Mouse (Mus musculus) stomach, embryonic 14.5 days (tissue): Measurements from ENCODE around the gene Dupd1. TPM values are rescaled to one million over a fixed set of nuclear protein-coding genes. Genes with fewer than 3 reads are reported as not detected.

ENCODE experiments used
- ATAC-seq: fragments of 200-750 bp; cut with Nextera tagmentation; 2 replicates; pipeline ENCODE4 v1.8.0; 2017; ENCODE audit warnings: low read depth, moderate TSS enrichment; ENCODE audit not compliant: insufficient number of reproducible peaks, insufficient read depth, low FRiP score
- H3K27ac ChIP-seq: fragments of 300-500 bp; sonication (generic); 2 replicates; pipeline ENCODE4 v1.5.1; 2014; ENCODE audit warnings: mild to moderate bottlenecking, low read length, moderate library complexity, mixed read lengths
- H3K27me3 ChIP-seq: fragments of 300-500 bp; sonication (generic); 2 replicates; pipeline ENCODE4 v1.6.1; 2014; ENCODE audit warnings: low read length, control low read depth, mixed read lengths; ENCODE audit not compliant: control insufficient read depth, insufficient read depth
- H3K36me3 ChIP-seq: fragments of 300-500 bp; sonication (generic); 2 replicates; pipeline ENCODE4 v1.6.1; 2014; ENCODE audit warnings: mild to moderate bottlenecking, control low read depth, low read length, moderate library complexity, mixed read lengths; ENCODE audit not compliant: control insufficient read depth, insufficient read depth
- H3K4me1 ChIP-seq: fragments of 300-500 bp; sonication (generic); 2 replicates; pipeline ENCODE4 v1.6.1; 2014; ENCODE audit warnings: low read length, control low read depth, mixed read lengths; ENCODE audit not compliant: control insufficient read depth, insufficient read depth
- H3K4me2 ChIP-seq: fragments of 300-500 bp; sonication (generic); replicated peaks from 2 replicates; pipeline ENCODE4 v1.6.1; 2014; ENCODE audit warnings: low read depth, low read length, control low read depth
- H3K4me3 ChIP-seq: fragments of 300-500 bp; sonication (generic); 2 replicates; pipeline ENCODE4 v1.5.1; 2014; ENCODE audit warnings: low read depth, low read length, control low read depth
- H3K9ac ChIP-seq: fragments of 300-500 bp; sonication (generic); replicated peaks from 2 replicates; pipeline ENCODE4 v1.6.1; 2014; ENCODE audit warnings: low read depth, mild to moderate bottlenecking, control low read depth, low read length, moderate library complexity, mixed read lengths
- H3K9me3 ChIP-seq: fragments of 300-500 bp; sonication (generic); 2 replicates; pipeline ENCODE4 v1.6.1; 2016; ENCODE audit warnings: low read depth, low read length, control low read depth; ENCODE audit not compliant: control insufficient read depth
- WGBS: fragments of 180-500 bp; shearing (Covaris S2); extraction: QIAGEN DNeasy Blood & Tissue Kit; methylation state at CpG from one replicate; pipeline ENCODE4 v1.1.7; 2014; 5-methylcytosine and 5-hydroxymethylcytosine counted together
- polyA plus RNA-seq: library from polyadenylated mRNA; unstranded; fragments of >200 nt; fragmentation: Nextera tagmentation; extraction: Ambion mirVana; gene quantifications from 2 replicates; pipeline ENCODE4 v1.2.1, GENCODE M21; 2014

The Dupd1 gene
- polyA plus RNA-seq, 1 experiment from 2014 or later: not detected

DNA sequence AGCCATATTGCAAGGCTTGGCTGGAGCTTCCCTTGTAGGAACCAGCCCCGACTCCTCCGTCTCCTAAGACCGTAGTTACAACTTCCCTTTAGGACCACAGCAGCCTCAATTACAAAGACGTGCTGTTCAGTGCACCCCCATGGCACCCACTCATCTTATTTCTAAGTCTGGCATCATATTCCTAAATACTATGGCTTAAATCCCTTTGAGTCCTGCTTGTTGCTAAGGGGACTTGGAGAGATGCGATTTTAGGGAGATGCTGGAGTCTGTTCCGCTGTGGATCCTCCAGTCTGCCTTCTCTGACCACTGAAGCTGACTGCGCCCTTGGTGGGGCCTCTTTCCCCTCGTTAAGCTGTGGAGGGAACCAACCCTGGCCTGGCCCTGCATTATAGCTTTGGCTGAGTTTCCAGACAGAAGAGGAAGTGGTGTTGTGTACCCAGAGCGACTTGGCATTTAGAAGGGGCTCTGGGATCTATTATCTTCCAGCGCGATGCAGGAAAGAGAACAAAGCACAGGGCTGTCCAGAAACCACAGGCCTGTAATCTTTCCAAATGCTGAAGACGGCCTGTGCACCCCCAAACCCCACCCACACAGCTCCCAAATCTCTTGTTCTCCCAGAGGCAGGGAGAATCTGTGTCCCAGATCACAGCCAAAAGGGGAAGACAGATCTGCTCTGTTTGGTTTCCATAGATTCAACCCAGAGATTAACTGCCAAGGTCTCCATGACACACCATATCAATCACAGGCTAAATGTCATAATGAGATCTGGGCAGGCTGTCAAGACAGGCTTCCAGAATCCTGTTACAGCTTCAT is 7.4 kb downstream of the Dupd1 start:
- no peak; the same call in 1 of the 2 replicates for ATAC-seq
- WGBS: 54% methylated on average over 12 of the region's 12 CpGs
- H3K9ac ChIP-seq: no peak overlapping the region

GRCm38 (mm10) chr14:21705462-21705861 is 8.9 kb downstream of the Dupd1 start:
- no peaks in the 10 kb centered on the region for H3K4me1 ChIP-seq
- H3K4me2 ChIP-seq: no peak overlapping the region
- no peak overlapping the region for H3K27ac ChIP-seq
- H3K4me3 ChIP-seq: no peak overlapping the region
- H3K36me3 ChIP-seq: no peaks in the 10 kb centered on the region
- no peak overlapping the region for H3K9ac ChIP-seq
- no peak for ATAC-seq
- WGBS: 88% methylated on average over 2 of the region's 2 CpGs
- no peaks in the 10 kb centered on the region for H3K9me3 ChIP-seq
- H3K27me3 ChIP-seq: no peaks in the 10 kb centered on the region

More for the DNA sequence above, 7.4 kb downstream of the Dupd1 start:
- Histone ChIP-seq H3K4me1 (no peaks in the 10 kb centered on the region), H3K4me3 (no peak overlapping the region), H3K27ac (peak overlapping the region; percentile 24; the same call in 1 of the 2 replicates), H3K4me2 (no peak overlapping the region), H3K36me3 (no peaks in the 10 kb centered on the region), H3K27me3 (no peaks in the 10 kb centered on the region), H3K9me3 (no peaks in the 10 kb centered on the region)

DNA sequence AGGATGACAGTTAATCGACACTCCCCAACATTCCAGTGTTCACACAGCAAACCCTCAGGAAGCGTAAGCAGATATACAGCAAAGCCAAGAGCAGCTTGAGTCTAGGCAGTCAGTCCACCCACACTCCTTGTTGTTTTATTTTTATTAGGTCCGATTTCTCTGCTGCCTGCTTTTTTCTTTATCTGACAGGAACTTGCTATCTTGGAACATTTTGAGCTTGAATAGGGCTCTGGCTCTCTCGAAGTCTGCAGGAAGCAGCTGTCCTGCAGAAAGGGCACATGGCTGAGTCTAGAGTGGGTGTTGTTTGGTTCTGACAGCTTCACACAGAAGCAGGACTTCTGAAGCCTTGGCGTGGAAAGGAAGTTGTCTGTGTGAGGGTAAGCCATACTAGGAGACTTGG is 11.1 kb downstream of the Dupd1 start:
- WGBS: 58% methylated on average over 5 of the region's 5 CpGs
- no peak for ATAC-seq
- Histone ChIP-seq H3K27me3 (no peaks in the 10 kb centered on the region), H3K27ac (no peak overlapping the region), H3K9me3 (no peaks in the 10 kb centered on the region), H3K4me2 (no peak overlapping the region), H3K4me3 (no peak overlapping the region), H3K4me1 (no peaks in the 10 kb centered on the region), H3K9ac (no peak overlapping the region), H3K36me3 (no peaks in the 10 kb centered on the region)

- Histone ChIP-seq H3K9ac (no peak overlapping the region), H3K4me1 (no peaks in the 10 kb centered on the region), H3K36me3 (no peaks in the 10 kb centered on the region), H3K4me2 (no peak overlapping the region), H3K4me3 (no peak overlapping the region), H3K27me3 (no peaks in the 10 kb centered on the region), H3K27ac (no peak overlapping the region), H3K9me3 (no peaks in the 10 kb centered on the region)
- 91% methylated on average over 8 of the region's 8 CpGs for WGBS
- ATAC-seq: no peak
Measured at GRCm38 (mm10) chr14:21702691-21703090, 11.7 kb downstream of the Dupd1 start.

DNA sequence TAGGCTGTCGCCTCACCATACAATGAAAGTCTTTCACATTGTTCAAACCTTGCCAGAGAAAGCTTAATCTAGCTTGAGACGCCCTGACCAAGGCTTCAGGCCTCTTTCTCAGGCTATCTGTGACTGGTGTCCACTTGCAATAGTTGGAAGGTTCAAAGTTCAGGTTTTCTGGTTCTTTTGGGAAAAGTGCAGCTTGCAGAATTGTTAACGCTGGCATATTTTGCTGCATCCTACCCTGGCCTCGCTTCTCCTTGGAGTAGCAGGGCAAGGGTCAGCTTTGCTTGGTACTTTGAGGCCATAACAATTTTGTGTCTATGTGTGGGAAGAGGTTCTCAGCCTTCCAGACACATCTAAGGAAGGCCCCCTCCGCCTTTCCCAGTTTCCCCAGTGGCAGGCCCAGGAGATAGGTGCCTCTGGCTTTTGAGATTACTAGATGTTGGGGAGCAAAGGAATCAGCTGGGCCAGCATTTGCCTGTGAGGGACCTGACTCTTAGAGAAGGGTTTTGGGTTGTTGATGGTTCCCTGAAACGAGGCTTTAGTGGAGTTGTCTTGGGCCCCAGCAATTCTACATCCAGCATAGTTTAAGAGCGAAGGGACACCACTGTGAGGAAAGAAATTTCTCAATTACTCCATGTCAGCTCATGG is 18.1 kb downstream of the Dupd1 start:
- no peak overlapping the region for H3K4me3 ChIP-seq
- H3K4me1 ChIP-seq: no peaks in the 10 kb centered on the region
- no peak overlapping the region for H3K4me2 ChIP-seq
- ATAC-seq: no peak
- no peak overlapping the region for H3K9ac ChIP-seq
- H3K9me3 ChIP-seq: peaks cover 4% of the 10 kb centered on the region
- H3K27me3 ChIP-seq: no peaks in the 10 kb centered on the region
- H3K27ac ChIP-seq: no peak overlapping the region
- H3K36me3 ChIP-seq: no peaks in the 10 kb centered on the region
- WGBS: 79% methylated on average over 7 of the region's 7 CpGs

DNA sequence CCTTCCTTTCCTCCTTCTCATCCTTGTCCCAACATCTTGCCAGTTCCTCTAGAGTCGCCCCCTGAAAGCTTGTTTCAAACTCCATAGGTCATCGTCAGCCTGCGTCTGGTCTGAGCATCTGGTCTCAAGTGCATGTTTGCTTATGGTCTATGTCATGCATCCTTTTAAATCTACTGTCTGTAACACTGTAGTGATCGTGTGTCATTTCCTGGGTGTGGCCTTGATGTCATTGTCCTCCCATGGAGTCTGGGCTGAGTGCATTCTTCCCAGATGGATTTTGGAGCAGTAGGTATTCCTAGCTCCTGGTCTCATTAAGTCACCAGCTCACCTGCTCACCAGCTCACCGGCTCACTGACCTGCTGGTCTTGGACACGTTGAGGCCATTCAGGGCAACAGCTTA is 19.4 kb downstream of the Dupd1 start:
- Histone ChIP-seq H3K36me3 (no peaks in the 10 kb centered on the region), H3K27me3 (no peaks in the 10 kb centered on the region), H3K9ac (no peak overlapping the region), H3K4me2 (no peak overlapping the region), H3K27ac (no peak overlapping the region), H3K9me3 (peaks cover 4% of the 10 kb centered on the region), H3K4me1 (no peaks in the 10 kb centered on the region), H3K4me3 (no peak overlapping the region)
- no peak for ATAC-seq
- 75% methylated on average over 6 of the region's 6 CpGs for WGBS

GRCm38 (mm10) chr14:21691070-21691469 is 23.3 kb downstream of the Dupd1 start:
- H3K4me2 ChIP-seq: no peak overlapping the region
- no peak overlapping the region for H3K27ac ChIP-seq
- H3K9ac ChIP-seq: no peak overlapping the region
- no peak for ATAC-seq
- H3K36me3 ChIP-seq: no peaks in the 10 kb centered on the region
- no peaks in the 10 kb centered on the region for H3K27me3 ChIP-seq
- no peaks in the 10 kb centered on the region for H3K4me1 ChIP-seq
- 84% methylated on average over 3 of the region's 3 CpGs for WGBS
- H3K9me3 ChIP-seq: peaks cover 4% of the 10 kb centered on the region
- H3K4me3 ChIP-seq: no peak overlapping the region

- WGBS: 15% methylated on average over 48 of the region's 49 CpGs
- Histone ChIP-seq H3K27ac (no peak overlapping the region), H3K4me3 (peak overlapping the region; percentile 26), H3K9me3 (no peaks in the 10 kb centered on the region), H3K4me2 (peak overlapping the region; percentile 60), H3K4me1 (no peaks in the 10 kb centered on the region), H3K27me3 (no peaks in the 10 kb centered on the region), H3K9ac (no peak overlapping the region), H3K36me3 (no peaks in the 10 kb centered on the region)
- peak; percentile 50; the same call in 1 of the 2 replicates for ATAC-seq
Measured at GRCm38 (mm10) chr14:21686376-21687279, 27.7 kb downstream of the Dupd1 start.
